Mouse (Mus musculus): ENCODE results near the gene Dnajc16. TPM values are rescaled to one million over a fixed set of nuclear protein-coding genes. Genes with fewer than 3 reads are reported as not detected.

The Dnajc16 gene
- total RNA-seq, 2 experiments from 2014 or later = 0.38 to 7.8 TPM

Other genes with a start within 250 kb of the Dnajc16 start
- gene Fblim1, start 184.8 kb downstream of the Dnajc16 start, total RNA-seq (2015; ENCODE audit: low replicate concordance) = 0.63 TPM in 1 of 2 replicates, not detected in the other
- gene Fblim1, start 184.8 kb downstream of the Dnajc16 start, total RNA-seq (2017; ENCODE audit: low replicate concordance) = 0.56 and 1.1 TPM in 2 replicates
- not detected in 2 replicates for gene Tmem82, start 172.3 kb downstream of the Dnajc16 start, total RNA-seq (2015; ENCODE audit: low replicate concordance)
- gene Tmem82, start 172.3 kb downstream of the Dnajc16 start, total RNA-seq (2017; ENCODE audit: low replicate concordance) = 0.34 TPM in 1 of 2 replicates, not detected in the other
- gene Slc25a34, start 167.1 kb downstream of the Dnajc16 start, total RNA-seq (2015; ENCODE audit: low replicate concordance) = not detected in 2 replicates
- gene Slc25a34, start 167.1 kb downstream of the Dnajc16 start, total RNA-seq (2017; ENCODE audit: low replicate concordance) = not detected in 2 replicates
- 2.9 and 10.7 TPM in 2 replicates for gene Plekhm2, start 126.0 kb downstream of the Dnajc16 start, total RNA-seq (2015; ENCODE audit: low replicate concordance)
- 2.0 and 4.3 TPM in 2 replicates for gene Plekhm2, start 126.0 kb downstream of the Dnajc16 start, total RNA-seq (2017; ENCODE audit: low replicate concordance)
- 2.9 TPM in 1 of 2 replicates, not detected in the other for gene Rsc1a1, start 105.3 kb downstream of the Dnajc16 start, total RNA-seq (2015; ENCODE audit: low replicate concordance)
- 0.84 and 4.3 TPM in 2 replicates for gene Rsc1a1, start 105.3 kb downstream of the Dnajc16 start, total RNA-seq (2017; ENCODE audit: low replicate concordance)
- 10.0 and 14.8 TPM in 2 replicates for gene Ddi2, start 67.5 kb downstream of the Dnajc16 start, total RNA-seq (2015; ENCODE audit: low replicate concordance)
- gene Ddi2, start 67.5 kb downstream of the Dnajc16 start, total RNA-seq (2017; ENCODE audit: low replicate concordance) = 17.7 and 18.5 TPM in 2 replicates
- 1.5 and 2.3 TPM in 2 replicates for gene Agmat, start 44.3 kb downstream of the Dnajc16 start, total RNA-seq (2015; ENCODE audit: low replicate concordance)
- gene Agmat, start 44.3 kb downstream of the Dnajc16 start, total RNA-seq (2017; ENCODE audit: low replicate concordance) = not detected in 2 replicates
- gene Casp9, start 2.7 kb upstream of the Dnajc16 start, total RNA-seq (2015; ENCODE audit: low replicate concordance) = 4.4 and 10.0 TPM in 2 replicates
- gene Casp9, start 2.7 kb upstream of the Dnajc16 start, total RNA-seq (2017; ENCODE audit: low replicate concordance) = 4.2 and 4.3 TPM in 2 replicates
- gene Cela2a, start 35.2 kb upstream of the Dnajc16 start, total RNA-seq (2015; ENCODE audit: low replicate concordance) = not detected in 2 replicates
- not detected in 2 replicates for gene Cela2a, start 35.2 kb upstream of the Dnajc16 start, total RNA-seq (2017; ENCODE audit: low replicate concordance)
- not detected in 2 replicates for gene Ctrc, start 55.4 kb upstream of the Dnajc16 start, total RNA-seq (2015; ENCODE audit: low replicate concordance)
- gene Ctrc, start 55.4 kb upstream of the Dnajc16 start, total RNA-seq (2017; ENCODE audit: low replicate concordance) = not detected in 2 replicates
- gene Efhd2, start 84.0 kb upstream of the Dnajc16 start, total RNA-seq (2015; ENCODE audit: low replicate concordance) = 17.6 and 22.5 TPM in 2 replicates
- 13.9 and 19.6 TPM in 2 replicates for gene Efhd2, start 84.0 kb upstream of the Dnajc16 start, total RNA-seq (2017; ENCODE audit: low replicate concordance)
- gene Fhad1, start 224.2 kb upstream of the Dnajc16 start, total RNA-seq (2015; ENCODE audit: low replicate concordance) = not detected in 2 replicates
- gene Fhad1, start 224.2 kb upstream of the Dnajc16 start, total RNA-seq (2017; ENCODE audit: low replicate concordance) = 0.17 TPM in 1 of 2 replicates, not detected in the other

All from erythroblast, adult 5-6 weeks (primary cell).